Mouse (Mus musculus) thymus, postnatal 4 days (tissue): ENCODE measurements around the gene Mlst8.

Experiments
- DNase-seq: peaks from one replicate; pipeline ENCODE4 v3.0.0; 2021

Mlst8 gene

GRCm38 (mm10) chr17:24478663-24479380, at the start of gene Mlst8:
TSS of gene Mlst8 (minus strand) at chr17:24479078.
- DNase-seq = peak; percentile 99

- DNase-seq = no peak
Measured at GRCm38 (mm10) chr17:24528560-24528918, 49.7 kb upstream of the Mlst8 start.

GRCm38 (mm10) chr17:24527723-24528559, 49.1 kb upstream of the Mlst8 start, which contains the start of gene Traf7:
TSS of gene Traf7 (minus strand) at chr17:24527938.
- DNase-seq = peak; percentile 87

- DNase-seq = no peak
Measured at GRCm38 (mm10) chr17:24527315-24527714, 48.4 kb upstream of the Mlst8 start.

GRCm38 (mm10) chr17:24524734-24525133, 45.9 kb upstream of the Mlst8 start:
- no peak for DNase-seq

GRCm38 (mm10) chr17:24520450-24520849, 41.6 kb upstream of the Mlst8 start:
- DNase-seq = no peak

GRCm38 (mm10) chr17:24514270-24515257, 35.7 kb upstream of the Mlst8 start:
- DNase-seq = no peak

GRCm38 (mm10) chr17:24513609-24514008, 34.7 kb upstream of the Mlst8 start:
- peak; percentile 59 for DNase-seq

- DNase-seq = no peak
Measured at GRCm38 (mm10) chr17:24507806-24508460, 29.1 kb upstream of the Mlst8 start.

GRCm38 (mm10) chr17:24507129-24507664, 28.3 kb upstream of the Mlst8 start:
- DNase-seq = no peak

GRCm38 (mm10) chr17:24506332-24507070, 27.6 kb upstream of the Mlst8 start:
- no peak for DNase-seq

GRCm38 (mm10) chr17:24505286-24505955, 26.5 kb upstream of the Mlst8 start:
- DNase-seq = no peak

- DNase-seq = no peak
Measured at GRCm38 (mm10) chr17:24504085-24504484, 25.2 kb upstream of the Mlst8 start.

GRCm38 (mm10) chr17:24502208-24502607, 23.3 kb upstream of the Mlst8 start:
- peak; percentile 47 for DNase-seq

- no peak for DNase-seq
Measured at GRCm38 (mm10) chr17:24496026-24496425, 17.1 kb upstream of the Mlst8 start.

GRCm38 (mm10) chr17:24495443-24495842, 16.6 kb upstream of the Mlst8 start:
- no peak for DNase-seq

GRCm38 (mm10) chr17:24494627-24495335, 15.9 kb upstream of the Mlst8 start:
- DNase-seq = peak; percentile 74

- DNase-seq = no peak
Measured at GRCm38 (mm10) chr17:24490399-24490798, 11.5 kb upstream of the Mlst8 start.

- no peak for DNase-seq
Measured at GRCm38 (mm10) chr17:24489265-24490030, 10.6 kb upstream of the Mlst8 start.
